Mouse (Mus musculus): ENCODE results near the gene Ntn5. TPM values are rescaled to one million over a fixed set of nuclear protein-coding genes. Genes with fewer than 3 reads are reported as not detected.
A peak's percentile ranks its signal among the peaks of the same experiment; 100 is the strongest.

Ntn5 gene
- total RNA-seq, 1 experiment = 0.54 TPM

DNA sequence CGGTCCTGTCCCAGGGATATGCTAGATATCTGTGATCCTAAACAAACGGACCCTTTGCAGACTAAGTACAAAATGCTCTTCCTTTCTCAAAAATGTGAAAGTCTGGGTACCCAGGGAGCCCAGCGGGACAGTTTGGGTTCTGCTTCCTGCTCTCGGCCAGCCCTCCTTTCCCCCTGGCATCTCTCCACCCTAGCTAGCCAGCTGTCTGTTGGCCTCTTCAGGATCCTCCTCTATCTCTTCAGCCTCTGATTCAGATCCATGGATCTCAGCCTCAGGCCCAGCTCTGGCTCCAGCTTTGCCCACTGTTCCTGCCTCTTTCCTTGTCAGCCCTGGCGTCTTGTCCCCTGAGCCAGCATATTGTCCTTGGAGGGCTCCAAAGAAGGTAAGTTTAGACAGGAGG is 41.7 kb upstream of the Ntn5 start:
- H3K27ac ChIP-seq (ENCODE audit: insufficient read depth, low read depth, low read length, poor library complexity, severe bottlenecking) = no peak overlapping the region
- DNase-seq (ENCODE audit: low read depth, low spot score) = no peak
- H3K9me3 ChIP-seq (ENCODE audit: control insufficient read depth, insufficient read depth, low read depth, low read length) = no peaks in the 10 kb centered on the region
- in situ Hi-C loops (cut with MboI; ENCODE audit: low sequenced_read_pairs in 2 of 2, unreplicated experiment in 2 of 2) = no loop called here
- H3K9ac ChIP-seq (ENCODE audit: insufficient read depth, low read depth, low read length, poor library complexity, severe bottlenecking) = no peak overlapping the region
- no peak overlapping the region for H3K4me3 ChIP-seq (ENCODE audit: insufficient read depth in 1 of 2, low read depth in 1 of 2, low read length in 2 of 2, poor library complexity in 1 of 2, severe bottlenecking in 1 of 2)
- peaks cover 2% of the 10 kb centered on the region; the same call in 1 of the 2 replicates for H3K36me3 ChIP-seq (ENCODE audit: control insufficient read depth, insufficient read depth, low read length, poor library complexity, severe bottlenecking)
- peaks cover 0 to 15% of the 10 kb centered on the region in 2 experiments; a peak in 1 of 4 replicates for H3K4me1 ChIP-seq (ENCODE audit: control insufficient read depth in 2 of 2, insufficient read depth in 2 of 2, low read length in 2 of 2, poor library complexity in 1 of 2)
- TF ChIP-seq ZNF384 (IDR thresholded peaks at IDR 0.05; ENCODE audit: low read depth, low read length) = no peak
- TF ChIP-seq CHD2 (IDR thresholded peaks at IDR 0.05; ENCODE audit: low read depth, low read length) = no peak
- no peak for TF ChIP-seq MAFK (IDR thresholded peaks at IDR 0.05; ENCODE audit: insufficient read depth, low read depth, low read length)
- no peak for TF ChIP-seq ZC3H11A (IDR thresholded peaks at IDR 0.05; ENCODE audit: borderline replicate concordance, low read depth, low read length)
- TF ChIP-seq HCFC1 (IDR thresholded peaks at IDR 0.05; ENCODE audit: borderline replicate concordance, insufficient read depth, low read length) = no peak

DNA sequence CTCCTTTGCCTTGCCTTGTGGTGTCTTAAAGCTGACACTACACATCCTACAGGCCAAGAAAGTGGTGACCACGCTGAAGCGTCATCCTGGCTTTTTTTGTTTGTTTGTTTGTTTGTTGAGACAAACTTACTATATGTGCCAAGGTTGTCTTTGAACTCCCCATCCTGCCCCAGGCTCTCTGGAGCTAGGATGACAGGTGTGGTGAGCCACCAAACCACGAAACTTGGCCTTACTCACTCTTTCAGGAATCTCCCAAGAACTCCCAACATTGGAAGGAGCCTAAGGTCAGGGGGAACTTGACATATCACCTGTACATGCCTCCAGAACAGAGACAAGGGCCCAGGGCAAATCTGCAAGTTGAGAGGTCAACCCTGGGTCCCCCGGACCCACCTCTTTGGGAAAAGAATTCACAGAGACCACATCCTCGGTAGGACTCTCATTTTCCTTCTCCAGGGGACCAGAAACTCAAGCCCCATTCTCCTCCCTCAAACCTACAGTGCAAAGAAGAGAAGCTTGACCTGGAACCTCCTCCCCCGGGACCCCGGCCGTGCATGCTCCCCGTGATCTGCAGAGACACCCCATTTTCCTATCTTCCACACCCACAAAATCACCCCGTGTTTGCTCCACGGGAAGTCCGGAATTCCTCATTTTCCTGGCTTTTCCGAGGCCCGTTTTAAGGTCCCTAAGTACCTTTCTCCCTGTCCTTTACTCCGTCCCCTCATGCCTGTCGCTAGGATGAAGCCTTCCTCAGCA is 41.1 kb upstream of the Ntn5 start:
- Histone ChIP-seq H3K9me3 (ENCODE audit: control insufficient read depth, insufficient read depth, low read depth, low read length) (no peaks in the 10 kb centered on the region), H3K4me1 (ENCODE audit: control insufficient read depth in 2 of 2, insufficient read depth in 2 of 2, low read length in 2 of 2, poor library complexity in 1 of 2) (peaks cover 0 to 15% of the 10 kb centered on the region in 2 experiments; a peak in 1 of 4 replicates), H3K36me3 (ENCODE audit: control insufficient read depth, insufficient read depth, low read length, poor library complexity, severe bottlenecking) (peaks cover 2% of the 10 kb centered on the region; the same call in 1 of the 2 replicates), H3K9ac (ENCODE audit: insufficient read depth, low read depth, low read length, poor library complexity, severe bottlenecking) (peak overlapping the region; percentile 29), H3K27ac (ENCODE audit: insufficient read depth, low read depth, low read length, poor library complexity, severe bottlenecking) (no peak overlapping the region), H3K4me3 (ENCODE audit: insufficient read depth in 1 of 2, low read depth in 1 of 2, low read length in 2 of 2, poor library complexity in 1 of 2, severe bottlenecking in 1 of 2) (peak overlapping the region; percentile 11 to 36)
- no peak for DNase-seq (ENCODE audit: low read depth, low spot score)
- in situ Hi-C loops (cut with MboI; ENCODE audit: low sequenced_read_pairs in 2 of 2, unreplicated experiment in 2 of 2) = no loop called here
- no peak for TF ChIP-seq HCFC1 (IDR thresholded peaks at IDR 0.05; ENCODE audit: borderline replicate concordance, insufficient read depth, low read length)
- no peak for TF ChIP-seq ZC3H11A (IDR thresholded peaks at IDR 0.05; ENCODE audit: borderline replicate concordance, low read depth, low read length)
- TF ChIP-seq MAFK (IDR thresholded peaks at IDR 0.05; ENCODE audit: insufficient read depth, low read depth, low read length) = no peak
- no peak for TF ChIP-seq ZNF384 (IDR thresholded peaks at IDR 0.05; ENCODE audit: low read depth, low read length)
- no peak for TF ChIP-seq CHD2 (IDR thresholded peaks at IDR 0.05; ENCODE audit: low read depth, low read length)

DNA sequence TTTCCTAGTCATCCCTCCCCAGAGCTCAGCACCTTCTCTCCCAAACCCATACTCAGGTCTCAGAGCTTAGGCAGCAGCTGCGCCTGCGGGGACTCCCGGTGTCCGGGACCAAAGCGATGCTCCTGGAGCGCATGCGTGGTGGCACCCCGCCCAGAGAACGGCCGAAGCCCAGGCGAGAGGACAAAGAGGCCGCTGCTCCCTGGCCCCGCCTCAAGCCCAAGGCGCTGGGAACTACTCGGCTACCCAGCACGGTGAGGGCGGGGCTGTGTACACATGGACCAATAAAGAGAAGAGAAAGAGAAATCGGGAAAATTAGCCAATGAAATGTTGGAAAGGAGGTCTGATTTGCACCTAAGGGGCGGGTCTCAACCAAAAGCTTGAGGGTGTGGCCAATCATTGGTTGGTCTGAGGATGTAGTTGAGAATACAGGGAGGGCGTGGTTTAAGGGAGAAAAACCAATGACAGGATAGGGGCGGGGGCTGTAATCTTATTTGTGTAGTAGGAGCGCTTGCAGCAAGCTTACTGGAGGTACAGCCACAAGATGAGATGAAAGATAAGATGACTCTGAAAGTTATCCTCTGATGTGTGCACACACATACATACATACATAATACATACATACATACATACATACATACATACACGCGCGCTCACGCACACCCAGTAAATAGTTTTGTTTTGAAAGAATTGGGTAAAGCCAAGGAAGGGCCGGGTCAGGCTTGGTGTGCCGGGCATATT is 40.2 kb upstream of the Ntn5 start:
- TF ChIP-seq CHD2 (IDR thresholded peaks at IDR 0.05; ENCODE audit: low read depth, low read length) = peak; percentile 39; the same call in 1 of the 2 replicates
- TF ChIP-seq MAFK (IDR thresholded peaks at IDR 0.05; ENCODE audit: insufficient read depth, low read depth, low read length) = no peak
- Histone ChIP-seq H3K9ac (ENCODE audit: insufficient read depth, low read depth, low read length, poor library complexity, severe bottlenecking) (peak overlapping the region; percentile 29), H3K4me3 (ENCODE audit: insufficient read depth in 1 of 2, low read depth in 1 of 2, low read length in 2 of 2, poor library complexity in 1 of 2, severe bottlenecking in 1 of 2) (peak overlapping the region; percentile 25 to 77), H3K36me3 (ENCODE audit: control insufficient read depth, insufficient read depth, low read length, poor library complexity, severe bottlenecking) (no peaks in the 10 kb centered on the region), H3K4me1 (ENCODE audit: control insufficient read depth in 2 of 2, insufficient read depth in 2 of 2, low read length in 2 of 2, poor library complexity in 1 of 2) (peaks cover 0 to 13% of the 10 kb centered on the region in 2 experiments; a peak in 1 of 4 replicates), H3K27ac (ENCODE audit: insufficient read depth, low read depth, low read length, poor library complexity, severe bottlenecking) (no peak overlapping the region), H3K9me3 (ENCODE audit: control insufficient read depth, insufficient read depth, low read depth, low read length) (no peaks in the 10 kb centered on the region)
- DNase-seq (ENCODE audit: low read depth, low spot score) = peak; percentile 97
- in situ Hi-C loops (cut with MboI; ENCODE audit: low sequenced_read_pairs in 2 of 2, unreplicated experiment in 2 of 2) = no loop called here

DNA sequence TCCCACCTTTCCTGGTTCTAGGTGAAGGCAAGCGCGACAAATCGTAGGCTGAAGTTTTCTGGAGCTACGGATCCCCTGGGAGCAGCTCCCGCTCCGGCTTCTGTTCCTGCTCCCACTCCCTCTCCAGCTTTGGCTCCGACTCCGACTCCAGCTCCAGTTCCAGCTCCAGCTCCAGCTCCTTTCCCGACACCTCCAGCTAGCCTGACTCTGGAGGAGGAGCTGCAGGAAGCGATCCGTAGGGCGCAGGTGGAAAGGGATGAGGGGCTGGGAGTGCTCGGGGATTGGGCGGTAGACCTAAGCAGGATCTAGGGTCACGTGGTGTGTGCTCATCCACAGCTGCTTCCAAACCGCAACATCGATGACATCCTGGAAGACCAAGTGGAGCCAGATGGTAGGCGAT is 39.6 kb upstream of the Ntn5 start:
- no peak overlapping the region for H3K27ac ChIP-seq (ENCODE audit: insufficient read depth, low read depth, low read length, poor library complexity, severe bottlenecking)
- TF ChIP-seq HCFC1 (IDR thresholded peaks at IDR 0.05; ENCODE audit: borderline replicate concordance, insufficient read depth, low read length) (no peak), ZC3H11A (IDR thresholded peaks at IDR 0.05; ENCODE audit: borderline replicate concordance, low read depth, low read length) (no peak), CHD2 (IDR thresholded peaks at IDR 0.05; ENCODE audit: low read depth, low read length) (no peak), ZNF384 (IDR thresholded peaks at IDR 0.05; ENCODE audit: low read depth, low read length) (no peak), MAFK (IDR thresholded peaks at IDR 0.05; ENCODE audit: insufficient read depth, low read depth, low read length) (no peak)
- H3K4me1 ChIP-seq (ENCODE audit: control insufficient read depth in 2 of 2, insufficient read depth in 2 of 2, low read length in 2 of 2, poor library complexity in 1 of 2) = peaks cover 0 to 11% of the 10 kb centered on the region in 2 experiments; a peak in 1 of 4 replicates
- no peak for DNase-seq (ENCODE audit: low read depth, low spot score)
- no peaks in the 10 kb centered on the region for H3K9me3 ChIP-seq (ENCODE audit: control insufficient read depth, insufficient read depth, low read depth, low read length)
- in situ Hi-C loops (cut with MboI; ENCODE audit: low sequenced_read_pairs in 2 of 2, unreplicated experiment in 2 of 2) = no loop called here
- no peak overlapping the region for H3K9ac ChIP-seq (ENCODE audit: insufficient read depth, low read depth, low read length, poor library complexity, severe bottlenecking)
- H3K4me3 ChIP-seq (ENCODE audit: insufficient read depth in 1 of 2, low read depth in 1 of 2, low read length in 2 of 2, poor library complexity in 1 of 2, severe bottlenecking in 1 of 2) = peak overlapping the region; percentile 25 to 77
- H3K36me3 ChIP-seq (ENCODE audit: control insufficient read depth, insufficient read depth, low read length, poor library complexity, severe bottlenecking) = no peaks in the 10 kb centered on the region
